Mouse (Mus musculus) cortical plate, adult 2 months (tissue): ENCODE measurements at regions not wholly inside any gene's neighbourhood (a gene's known extent, or its start where the extent isn't known, plus 50 kb on each side); places are given as distances from the start of the nearest gene placed in this dataset.

ENCODE experiments used
- CTCF ChIP-seq: fragments of 200-500 bp; IDR thresholded peaks from 2 replicates; pipeline ENCODE4 v1.5.1; 2011; ENCODE audit warnings: mild to moderate bottlenecking, control low read depth, low read length; ENCODE audit not compliant: insufficient read depth; ENCODE audit errors: extremely low read depth
- POLR2A ChIP-seq: fragments of 200-500 bp; IDR thresholded peaks from 2 replicates; pipeline ENCODE4 v1.6.1; 2011; ENCODE audit warnings: mild to moderate bottlenecking, low read length, control low read depth; ENCODE audit not compliant: insufficient read depth; ENCODE audit errors: extremely low read depth

DNA sequence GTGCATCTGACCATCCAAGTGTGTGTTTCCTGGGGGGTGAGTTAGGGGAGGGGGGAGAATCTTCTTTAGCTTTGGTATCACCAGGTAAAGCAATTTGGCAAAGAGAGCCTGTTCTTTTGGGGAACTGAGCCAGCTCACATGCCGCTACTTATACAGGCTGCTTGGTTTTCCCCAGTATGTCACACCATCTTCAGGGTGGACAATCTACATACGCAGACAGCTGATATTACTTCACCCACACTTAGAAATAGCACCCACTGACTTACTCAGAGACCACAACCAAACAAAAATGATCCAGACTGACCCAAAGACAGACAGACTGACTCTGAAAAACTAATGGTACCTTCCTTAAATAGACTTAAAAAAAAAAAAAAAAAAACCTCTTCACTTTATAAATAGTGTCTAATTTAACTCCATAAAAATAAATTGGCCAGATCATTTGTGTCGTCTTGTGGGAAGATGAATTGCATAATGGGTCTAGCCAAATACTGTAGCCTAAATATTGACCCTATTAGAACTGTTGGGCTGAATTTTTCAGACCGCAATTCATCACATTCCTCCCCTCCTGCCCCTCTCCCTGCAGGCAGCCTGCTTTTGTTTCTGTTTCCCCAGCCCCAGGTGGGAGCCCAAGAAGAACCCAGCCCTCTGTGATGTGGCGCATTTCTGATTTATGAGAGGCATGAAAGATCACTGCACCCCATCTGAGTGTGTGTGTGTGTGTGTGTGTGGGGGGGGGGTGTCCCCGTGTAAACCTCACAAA is 79.0 kb downstream of the Gm10260 start:
- TF ChIP-seq POLR2A (no peak), CTCF (no peak)
